Mouse (Mus musculus): Measurements from ENCODE around the gene Mrpl19. TPM values are rescaled to one million over a fixed set of nuclear protein-coding genes. Genes with fewer than 3 reads are reported as not detected.

Mrpl19 gene
- polyA plus RNA-seq, 1 experiment from 2014 or later, result 63.0 TPM

DNA sequence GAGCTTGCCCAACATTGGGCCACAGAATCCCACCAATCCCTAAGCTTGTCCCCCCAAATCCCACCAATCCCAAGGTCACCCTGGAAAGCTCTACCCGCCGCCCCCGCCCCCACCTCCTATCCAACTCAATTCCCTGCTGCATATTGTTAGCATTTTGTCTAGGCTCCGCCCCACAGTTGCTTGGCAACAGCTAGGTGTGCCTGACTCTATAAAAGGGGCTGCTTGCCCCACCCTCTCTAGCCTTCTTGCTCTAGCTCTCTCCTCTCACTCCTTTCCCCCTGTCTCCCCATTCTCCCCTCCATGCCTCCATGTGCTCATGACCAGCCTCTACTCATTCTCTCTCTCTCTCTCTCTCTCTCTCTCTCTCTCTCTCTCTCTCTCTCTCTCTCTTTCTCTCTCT lies 54.0 kb downstream of the Mrpl19 start:
- H3K9ac ChIP-seq (ENCODE audit: low read length), result no peak overlapping the region

DNA sequence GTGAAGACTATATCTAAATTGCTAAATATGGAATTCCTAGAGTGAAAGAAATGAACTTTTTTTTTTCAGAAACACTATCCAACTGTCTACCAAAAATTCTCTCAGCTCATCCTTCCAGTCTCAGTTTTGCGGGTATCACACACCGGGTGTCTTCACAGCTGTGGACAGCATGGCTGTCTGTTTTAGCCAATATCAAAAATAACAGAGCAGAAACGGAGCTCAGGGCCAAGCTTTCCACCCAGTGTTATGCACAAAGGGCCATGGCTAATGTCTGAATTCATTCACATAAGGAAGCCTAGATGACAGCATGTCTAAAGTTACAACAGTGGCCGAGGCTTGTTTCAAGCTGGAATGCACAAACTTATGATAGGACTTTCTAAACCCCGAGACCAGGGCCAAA lies 54.5 kb downstream of the Mrpl19 start:
- no peak overlapping the region for H3K4me3 ChIP-seq (ENCODE audit: low read depth, low read length)
- DNase-seq (ENCODE audit: low spot score, missing footprints) (no peak), ATAC-seq (ENCODE audit: low FRiP score) (no peak)
- no peak overlapping the region for H3K4me2 ChIP-seq
- H3K27ac ChIP-seq (ENCODE audit: low read depth, low read length), result no peak overlapping the region
- 86% methylated on average over 5 of the region's 5 CpGs for WGBS
- H3K4me1 ChIP-seq (ENCODE audit: control insufficient read depth, insufficient read depth, low read length), result no peaks in the 10 kb centered on the region
- H3K27me3 ChIP-seq (ENCODE audit: control insufficient read depth, insufficient read depth, low read length), result no peaks in the 10 kb centered on the region
- no peaks in the 10 kb centered on the region for H3K9me3 ChIP-seq (ENCODE audit: control insufficient read depth, low read length)
- no peaks in the 10 kb centered on the region for H3K36me3 ChIP-seq (ENCODE audit: control insufficient read depth, insufficient read depth, low read length)
- H3K9ac ChIP-seq (ENCODE audit: low read length), result no peak overlapping the region

More for the DNA sequence above, 54.0 kb downstream of the Mrpl19 start:
- WGBS, result 78% methylated on average over 4 of the region's 4 CpGs
- DNase-seq (ENCODE audit: low spot score, missing footprints) (no peak), ATAC-seq (ENCODE audit: low FRiP score) (no peak)
- Histone ChIP-seq H3K9me3 (ENCODE audit: control insufficient read depth, low read length) (no peaks in the 10 kb centered on the region), H3K4me1 (ENCODE audit: control insufficient read depth, insufficient read depth, low read length) (no peaks in the 10 kb centered on the region), H3K27me3 (ENCODE audit: control insufficient read depth, insufficient read depth, low read length) (no peaks in the 10 kb centered on the region), H3K27ac (ENCODE audit: low read depth, low read length) (no peak overlapping the region), H3K4me3 (ENCODE audit: low read depth, low read length) (no peak overlapping the region), H3K4me2 (no peak overlapping the region), H3K36me3 (ENCODE audit: control insufficient read depth, insufficient read depth, low read length) (no peaks in the 10 kb centered on the region)

DNA sequence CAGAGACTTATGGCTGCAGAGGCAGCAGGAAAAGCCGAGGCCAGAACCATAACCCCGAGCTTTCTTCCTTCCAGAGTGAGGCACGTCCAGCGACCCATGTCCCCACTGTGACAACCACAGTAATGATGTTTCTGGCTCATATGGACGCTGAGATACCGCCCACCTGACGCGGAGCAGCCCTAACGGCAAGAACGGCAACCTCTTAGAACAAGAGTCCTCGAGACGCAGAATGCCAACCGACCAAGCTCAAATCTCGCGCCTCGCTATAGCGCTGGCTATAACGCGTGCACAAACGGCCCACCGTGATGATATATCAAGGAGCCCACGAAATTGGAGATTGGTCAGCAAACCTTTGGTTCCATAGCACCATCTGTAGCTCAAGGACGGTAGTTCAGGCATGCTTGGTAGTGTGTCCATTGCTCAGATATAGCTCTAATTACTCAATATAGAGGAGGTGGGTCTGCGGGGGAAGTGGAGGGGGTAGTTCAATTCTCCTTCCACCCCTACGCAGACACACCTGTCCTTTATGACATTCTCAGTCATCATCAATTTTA lies 55.4 kb downstream of the Mrpl19 start:
- DNase-seq (ENCODE audit: low spot score, missing footprints) (no peak), ATAC-seq (ENCODE audit: low FRiP score) (no peak)
- no peak overlapping the region for H3K9ac ChIP-seq (ENCODE audit: low read length)
- no peaks in the 10 kb centered on the region for H3K4me1 ChIP-seq (ENCODE audit: control insufficient read depth, insufficient read depth, low read length)
- no peak overlapping the region for H3K4me3 ChIP-seq (ENCODE audit: low read depth, low read length)
- no peaks in the 10 kb centered on the region for H3K36me3 ChIP-seq (ENCODE audit: control insufficient read depth, insufficient read depth, low read length)
- H3K27ac ChIP-seq (ENCODE audit: low read depth, low read length), result no peak overlapping the region
- no peak overlapping the region for H3K4me2 ChIP-seq
- no peaks in the 10 kb centered on the region for H3K9me3 ChIP-seq (ENCODE audit: control insufficient read depth, low read length)
- no peaks in the 10 kb centered on the region for H3K27me3 ChIP-seq (ENCODE audit: control insufficient read depth, insufficient read depth, low read length)
- WGBS, result 88% methylated on average over 25 of the region's 25 CpGs

Other genes starting within 250 kb of the Mrpl19 start
- 12.6 and 13.5 TPM in 2 replicates for gene Gcfc2, start 42.3 kb downstream of the Mrpl19 start, polyA plus RNA-seq (2014; fragmentation: Nextera tagmentation; extraction: Ambion mirVana)
- gene Eva1a, start 75.1 kb upstream of the Mrpl19 start, polyA plus RNA-seq (2014; fragmentation: Nextera tagmentation; extraction: Ambion mirVana), result 2.4 and 2.7 TPM in 2 replicates

Data from midbrain, embryonic 11.5 days (tissue).